Mouse (Mus musculus) lung, postnatal 36 days (tissue): Measurements from ENCODE around the gene Kcnt2.

ENCODE experiments used
- DNase-seq: peaks from one replicate; pipeline ENCODE4 v3.0.0; 2022; ENCODE audit warnings: mixed read lengths

The Kcnt2 gene

GRCm38 (mm10) chr1:140531285-140531908 is 285.4 kb downstream of the Kcnt2 start:
- DNase-seq, result peak; percentile 12

GRCm38 (mm10) chr1:140534849-140535248 is 288.9 kb downstream of the Kcnt2 start:
- DNase-seq, result no peak

GRCm38 (mm10) chr1:140542066-140542465 is 296.1 kb downstream of the Kcnt2 start:
- DNase-seq, result no peak

GRCm38 (mm10) chr1:140548711-140549110 is 302.8 kb downstream of the Kcnt2 start:
- DNase-seq, result no peak

- DNase-seq, result no peak
Observed at GRCm38 (mm10) chr1:140560801-140561200, 314.8 kb downstream of the Kcnt2 start.

- DNase-seq, result no peak
Observed at GRCm38 (mm10) chr1:140572141-140572540, 326.2 kb downstream of the Kcnt2 start.

GRCm38 (mm10) chr1:140578607-140579006 is 332.6 kb downstream of the Kcnt2 start:
- DNase-seq, result no peak

GRCm38 (mm10) chr1:140588302-140588701 is 342.3 kb downstream of the Kcnt2 start:
- no peak for DNase-seq

GRCm38 (mm10) chr1:140608765-140609297 is 362.9 kb downstream of the Kcnt2 start:
- no peak for DNase-seq

GRCm38 (mm10) chr1:140613101-140613500 is 367.1 kb downstream of the Kcnt2 start:
- DNase-seq, result no peak

GRCm38 (mm10) chr1:140614840-140615239 is 368.9 kb downstream of the Kcnt2 start:
- DNase-seq, result no peak

GRCm38 (mm10) chr1:140618164-140618563 is 372.2 kb downstream of the Kcnt2 start:
- DNase-seq, result no peak

- no peak for DNase-seq
Observed at GRCm38 (mm10) chr1:140624918-140625317, 379.0 kb downstream of the Kcnt2 start.

GRCm38 (mm10) chr1:140659607-140660340 is 413.8 kb downstream of the Kcnt2 start:
- DNase-seq, result no peak

- no peak for DNase-seq
Observed at GRCm38 (mm10) chr1:140660751-140661403, 414.9 kb downstream of the Kcnt2 start.

GRCm38 (mm10) chr1:140661404-140661787 is 415.4 kb downstream of the Kcnt2 start:
- no peak for DNase-seq
